Mouse (Mus musculus): ENCODE data around the gene Gkap1.

- TF ChIP-seq POLR2A (IDR thresholded peaks at IDR 0.05; ENCODE audit: control insufficient read depth, low read depth, low read length), result no peak
- TF ChIP-seq CTCF (IDR thresholded peaks at IDR 0.05; ENCODE audit: control insufficient read depth, insufficient read depth, insufficient replicate concordance, low read depth, low read length), result no peak
Observed at GRCm38 (mm10) chr13:58212530-58212929, 63.0 kb downstream of the Gkap1 start.
